Mouse (Mus musculus) gastrocnemius, postnatal 36 days (tissue): ENCODE measurements at regions not wholly inside any gene's neighbourhood (a gene's known extent, or its start where the extent isn't known, plus 50 kb on each side); places are given as distances from the start of the nearest gene placed in this dataset.

Experiments used
- DNase-seq, 2 experiments: peaks; one replicate each; pipeline ENCODE4 v3.0.0; 2022
- intact Hi-C: fragments of 180-260 bp; cut with DNase I; formaldehyde crosslinking; loops from one replicate; pipeline ENCODE4 v1.15.1; 2025

DNA sequence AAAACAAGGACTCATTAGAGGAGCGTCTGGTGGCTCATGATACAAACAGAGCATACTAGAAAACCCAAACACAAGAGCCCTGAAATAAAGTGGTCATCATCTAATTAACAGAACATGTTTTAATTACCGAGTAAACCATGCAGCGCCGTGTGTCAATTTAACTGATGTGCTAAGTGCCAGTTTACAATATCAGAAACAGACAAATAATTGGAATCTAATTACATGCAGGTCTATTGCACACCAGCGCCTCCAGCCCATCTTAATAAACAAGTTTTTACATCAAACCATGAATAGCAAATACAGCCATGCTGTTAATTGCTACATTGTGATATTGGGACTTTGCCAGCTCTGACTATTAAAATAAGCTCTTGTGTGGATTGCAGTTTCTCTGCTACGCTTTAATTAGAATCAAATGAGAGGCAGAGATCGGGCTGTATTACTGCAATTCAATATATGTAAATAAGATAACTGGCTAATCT lies 425.3 kb upstream of the Gm765 start:
- DNase-seq, result no peak
- intact Hi-C loops, result no loop called here

DNA sequence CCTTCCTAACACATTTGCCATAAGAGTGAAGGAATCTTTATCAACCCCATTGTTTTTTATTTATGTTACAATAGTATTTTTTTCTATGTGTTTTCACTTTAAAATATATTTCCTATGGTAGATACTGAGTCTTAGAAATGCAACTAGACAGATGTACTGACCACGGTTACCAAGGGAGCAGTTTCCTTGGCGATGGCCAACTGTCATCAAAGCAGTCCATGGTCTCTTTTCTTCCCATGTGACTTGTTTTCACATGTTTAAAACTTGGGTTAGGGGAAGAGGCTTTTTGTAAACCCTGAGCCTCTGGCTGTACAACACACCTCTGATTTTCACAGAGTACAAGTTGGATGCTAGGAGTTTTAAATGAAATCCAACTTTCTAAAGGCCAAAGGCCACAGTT lies 411.9 kb upstream of the Gm765 start:
- no peak for DNase-seq

DNA sequence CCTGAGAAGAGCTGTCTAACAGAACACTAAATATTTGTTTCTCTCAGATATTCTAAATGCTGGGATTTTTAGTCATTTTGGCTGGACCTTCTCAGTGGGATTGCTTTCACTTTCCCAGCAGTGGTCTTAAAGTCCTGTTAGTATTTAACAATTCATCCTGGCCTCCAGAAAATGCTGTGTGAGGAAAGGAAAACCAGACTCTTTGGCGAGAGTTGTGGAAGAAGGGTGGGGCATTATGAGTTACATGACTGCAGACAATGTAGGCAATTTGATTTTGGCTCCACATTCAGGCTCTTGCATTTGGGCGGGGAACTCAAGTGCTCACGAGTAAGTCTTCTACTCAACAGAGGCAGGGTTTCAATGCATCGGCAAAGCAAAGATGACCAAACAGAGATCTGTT lies 406.1 kb upstream of the Gm765 start:
- intact Hi-C loops, result no loop called here
- no peak for DNase-seq

More for the DNA sequence above, 411.9 kb upstream of the Gm765 start:
- intact Hi-C loops, result no loop called here

DNA sequence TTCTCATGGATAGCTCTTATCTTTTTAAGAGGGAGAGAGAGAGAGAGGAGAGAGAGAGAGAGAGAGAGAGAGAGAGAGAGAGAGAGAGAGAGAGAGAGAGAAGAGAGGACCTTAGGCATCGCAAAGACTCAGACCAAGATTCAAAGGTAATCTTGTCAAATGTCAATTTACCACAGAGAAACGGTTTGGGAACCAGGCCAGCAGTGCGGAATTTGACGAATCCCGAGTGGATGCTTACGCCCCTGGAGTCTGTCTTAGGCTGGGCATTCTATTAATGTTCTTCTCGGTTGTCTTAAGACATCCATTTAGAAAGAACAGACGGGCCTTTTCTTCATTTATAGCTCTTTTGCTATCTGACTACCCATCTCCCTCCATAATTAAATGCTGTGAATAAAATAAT lies 404.4 kb upstream of the Gm765 start:
- DNase-seq, result no peak
- intact Hi-C loops, result no loop called here

DNA sequence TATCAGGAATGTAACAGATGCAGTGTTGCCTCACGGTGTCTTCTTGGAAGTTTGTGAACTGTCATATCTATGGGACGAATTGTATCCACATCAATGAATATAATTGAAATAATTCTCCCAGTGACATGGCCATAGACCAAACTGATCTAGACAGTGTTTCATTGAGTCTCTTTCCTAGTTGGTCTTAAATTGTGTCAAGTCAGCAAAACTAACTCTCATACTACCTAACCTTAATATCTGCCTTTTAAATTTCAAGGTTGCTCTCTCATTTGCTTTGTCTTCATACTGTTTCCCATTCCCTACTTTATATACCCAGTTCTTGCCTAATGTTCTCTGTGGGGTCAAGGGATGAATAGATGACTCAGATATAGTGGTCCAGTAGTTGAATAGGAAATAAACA lies 397.9 kb upstream of the Gm765 start:
- intact Hi-C loops, result no loop called here
- DNase-seq, result no peak

DNA sequence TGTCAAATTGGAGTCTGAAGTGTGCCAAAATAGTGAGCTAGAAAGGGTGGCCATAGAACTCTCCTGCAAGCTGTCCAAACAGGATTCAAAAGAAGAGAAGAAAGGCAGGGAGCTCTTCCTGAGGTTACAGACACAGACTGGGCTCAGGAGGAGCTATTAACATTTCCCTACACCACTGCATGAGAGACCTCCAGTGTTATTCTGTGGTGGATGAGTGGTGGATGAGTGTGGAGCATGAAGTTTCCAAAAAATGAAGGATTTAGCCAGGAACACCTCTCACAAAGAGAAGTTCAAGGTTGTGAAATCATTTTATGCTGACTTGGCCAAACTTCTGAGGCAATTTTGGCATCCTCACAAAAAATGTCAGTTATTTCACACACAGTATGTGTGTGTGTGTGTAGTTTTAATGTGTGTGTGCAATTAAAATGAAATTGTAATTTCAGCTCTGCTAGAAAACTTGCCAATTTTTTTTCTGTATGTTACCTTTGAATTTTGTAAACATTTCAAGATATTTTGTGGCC lies 388.5 kb upstream of the Gm765 start:
- intact Hi-C loops, result no loop called here
- no peak for DNase-seq

DNA sequence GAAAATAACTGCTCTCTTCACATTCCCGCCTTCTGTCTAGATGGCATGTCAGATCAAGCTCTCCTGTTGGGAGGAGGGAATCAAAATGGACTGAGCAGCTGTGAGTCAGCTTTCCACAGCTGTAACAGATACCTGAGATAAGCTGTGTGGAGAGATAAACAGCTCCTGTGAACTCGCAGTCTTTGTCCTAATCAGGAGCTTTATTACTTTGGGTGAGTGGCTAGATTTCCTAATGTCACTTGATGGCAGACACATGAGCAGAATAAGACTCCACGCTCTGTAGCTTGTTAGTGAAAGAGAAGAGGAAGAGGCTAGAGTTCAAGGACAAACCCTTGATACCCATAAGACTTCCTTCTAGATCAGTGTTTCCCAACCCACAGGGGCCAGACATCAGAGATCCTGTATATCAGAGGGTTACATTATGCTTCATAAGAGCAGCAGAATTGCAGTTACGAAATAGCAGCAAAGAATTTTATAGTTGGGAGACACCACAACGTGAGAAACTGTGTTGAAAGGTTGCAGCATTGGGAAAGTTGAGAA lies 384.1 kb upstream of the Gm765 start:
- no peak for DNase-seq
- intact Hi-C loops, result no loop called here

DNA sequence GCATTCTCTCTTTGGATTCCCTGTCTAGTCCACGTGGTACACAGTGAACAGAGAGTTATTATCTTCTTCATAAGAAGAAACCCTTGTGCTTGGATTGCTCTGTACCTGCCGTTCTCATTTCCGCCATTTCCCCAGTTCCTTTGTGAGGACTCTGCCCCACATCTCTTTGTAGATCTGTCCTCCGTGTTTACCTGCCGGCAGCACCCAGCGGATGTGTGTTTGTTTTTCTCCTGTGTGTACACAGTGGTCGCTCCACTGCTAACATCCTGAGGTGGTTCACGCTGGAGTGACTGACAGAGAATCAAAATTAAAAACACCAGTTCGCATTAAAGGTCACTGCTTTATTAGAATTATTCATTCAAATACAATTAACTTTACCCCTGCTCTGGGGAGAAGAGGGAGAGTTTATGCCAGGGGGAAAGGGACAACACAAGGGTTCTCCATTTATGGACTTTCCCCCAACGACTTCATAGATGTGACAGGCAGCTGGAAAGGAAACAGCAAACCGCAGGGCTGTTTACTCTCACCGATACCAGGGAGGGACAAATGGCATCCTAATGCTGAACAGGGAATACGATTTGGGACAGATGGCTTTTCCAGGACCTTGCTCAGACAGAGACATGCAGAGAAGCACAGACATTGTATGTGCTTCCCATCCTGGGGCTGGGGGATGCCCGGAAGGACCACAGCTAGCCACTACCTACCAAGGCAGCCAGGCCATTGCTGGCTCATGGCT lies 362.5 kb upstream of the Gm765 start:
- DNase-seq, result no peak
- intact Hi-C loops, result no loop called here

DNA sequence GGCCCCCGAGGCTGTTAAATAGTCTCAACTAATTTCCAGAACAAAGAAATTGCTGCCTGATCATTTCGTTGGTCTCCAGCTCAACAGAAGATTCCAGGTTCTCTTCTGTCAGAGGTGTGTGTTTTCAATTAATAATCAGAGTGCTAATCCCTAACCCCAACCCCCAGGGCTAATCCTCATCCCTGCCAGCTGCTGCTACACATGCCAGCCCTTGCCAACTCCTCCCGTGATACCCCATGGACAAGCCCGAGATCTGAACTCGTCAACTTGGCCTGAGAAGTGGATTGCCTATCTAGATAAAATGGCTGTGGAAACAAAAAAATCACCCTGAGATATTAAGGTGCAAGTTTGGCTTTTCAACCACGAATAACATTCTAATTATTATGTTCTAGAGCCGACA lies 355.0 kb upstream of the Gm765 start:
- intact Hi-C loops, result no loop called here
- DNase-seq, result no peak

DNA sequence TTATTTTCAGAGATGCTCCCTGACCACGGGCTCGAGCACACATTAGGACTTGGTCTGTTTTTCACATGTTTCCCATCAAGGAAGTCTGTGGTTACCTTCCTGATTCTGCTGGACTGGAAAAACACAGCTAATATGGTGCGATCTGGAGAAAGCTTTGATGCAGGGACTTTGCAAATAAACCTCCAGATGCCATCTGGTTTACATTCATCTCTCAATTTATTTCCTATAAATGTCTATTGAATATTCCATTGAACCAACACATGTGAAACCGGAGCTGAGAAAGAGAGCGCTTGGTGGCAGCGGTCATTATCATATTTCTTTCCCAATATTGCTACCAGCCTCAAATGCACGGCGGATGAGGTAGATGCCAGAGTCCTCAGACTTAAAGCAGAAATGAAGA lies 350.9 kb upstream of the Gm765 start:
- intact Hi-C loops, result no loop called here

DNA sequence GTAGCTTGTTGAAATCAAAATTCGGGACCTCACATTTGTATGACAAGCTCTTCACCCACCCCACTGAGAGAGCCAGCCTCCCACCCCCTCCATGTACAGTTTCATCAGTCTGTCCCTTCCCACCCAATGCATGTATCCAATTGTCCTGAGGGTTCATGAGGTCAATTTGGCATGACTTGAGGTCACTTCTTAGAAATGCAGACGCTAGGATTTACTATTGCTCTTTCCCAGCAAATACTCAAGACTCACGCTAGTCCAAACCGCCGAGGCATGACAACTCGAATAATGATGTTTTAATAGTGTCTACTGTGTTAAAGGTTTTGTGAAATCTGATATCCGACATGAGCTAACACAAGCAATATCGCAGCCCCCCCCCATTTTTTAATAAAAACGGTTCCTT lies 347.6 kb upstream of the Gm765 start:
- no peak for DNase-seq
- intact Hi-C loops, result no loop called here

More for the DNA sequence above, 350.9 kb upstream of the Gm765 start:
- no peak for DNase-seq

DNA sequence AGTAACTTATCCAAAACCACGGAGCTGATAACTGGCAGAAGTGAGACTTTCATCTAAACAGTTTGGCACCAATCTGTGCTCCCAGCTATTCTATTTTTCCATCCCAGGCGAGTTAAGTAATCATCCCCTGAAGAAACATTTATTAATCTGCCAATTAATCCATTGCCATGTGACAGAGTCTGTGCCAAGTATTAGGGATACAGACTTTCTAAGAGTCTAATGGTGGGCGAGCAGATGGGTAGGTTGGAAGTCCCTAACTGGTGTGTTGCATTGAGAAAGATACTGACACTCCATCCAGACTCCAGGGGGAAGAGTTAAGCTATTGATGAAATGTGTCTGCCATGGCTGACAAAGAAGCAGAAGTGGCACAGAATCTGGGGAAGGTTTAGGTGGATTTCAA lies 346.8 kb upstream of the Gm765 start:
- intact Hi-C loops, result no loop called here
- no peak for DNase-seq

DNA sequence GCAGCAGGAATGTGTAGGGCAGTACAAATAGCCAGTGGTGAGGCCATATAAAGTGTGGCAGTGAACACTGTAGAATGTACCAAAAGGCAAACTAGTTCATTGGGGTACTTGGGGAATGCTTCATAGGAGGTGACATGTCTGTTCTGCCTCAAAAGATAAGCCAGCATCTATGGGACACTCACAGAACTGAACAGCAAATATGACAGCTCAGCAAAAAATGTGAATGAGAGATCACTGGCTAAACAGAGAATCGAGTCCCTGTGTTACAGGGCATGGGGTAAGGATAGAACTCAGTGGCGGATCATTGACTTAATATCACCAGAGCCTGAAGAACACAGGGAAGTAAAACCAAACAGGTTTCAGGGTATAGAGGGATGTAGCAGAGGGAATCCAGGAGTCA lies 346.1 kb upstream of the Gm765 start:
- DNase-seq, result no peak

DNA sequence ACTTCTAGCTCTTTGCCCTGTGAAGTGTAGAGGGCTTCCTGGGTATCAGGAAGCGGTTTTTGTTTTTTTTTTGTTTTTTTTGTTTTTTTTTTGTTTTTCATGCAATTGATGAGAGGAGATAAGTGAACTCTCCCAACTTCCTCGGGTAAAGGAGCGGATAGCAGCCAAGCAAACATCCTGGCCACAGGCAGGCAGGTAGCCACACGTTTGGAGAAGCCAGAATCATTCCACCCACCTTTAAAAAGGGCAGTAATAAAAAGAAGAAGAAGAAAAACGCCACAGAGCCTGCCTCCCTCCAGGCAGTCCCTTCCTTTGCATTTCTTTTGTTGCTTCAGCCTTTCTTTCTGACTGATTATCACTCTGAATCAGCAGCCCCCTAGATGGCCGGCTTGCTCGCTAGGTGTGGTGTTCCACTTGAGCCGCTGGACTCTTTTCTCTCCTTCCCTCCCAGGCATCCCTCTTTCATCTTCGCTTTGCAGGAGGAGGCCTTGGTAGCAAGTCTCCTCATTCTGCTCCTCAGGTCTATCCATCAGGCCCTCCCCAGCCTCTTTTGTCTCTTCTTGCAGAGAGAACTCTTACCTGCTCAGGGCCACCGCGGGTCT lies 323.9 kb upstream of the Gm765 start:
- intact Hi-C loops, result no loop called here
- no peak for DNase-seq

More for the DNA sequence above, 346.1 kb upstream of the Gm765 start:
- intact Hi-C loops, result no loop called here

DNA sequence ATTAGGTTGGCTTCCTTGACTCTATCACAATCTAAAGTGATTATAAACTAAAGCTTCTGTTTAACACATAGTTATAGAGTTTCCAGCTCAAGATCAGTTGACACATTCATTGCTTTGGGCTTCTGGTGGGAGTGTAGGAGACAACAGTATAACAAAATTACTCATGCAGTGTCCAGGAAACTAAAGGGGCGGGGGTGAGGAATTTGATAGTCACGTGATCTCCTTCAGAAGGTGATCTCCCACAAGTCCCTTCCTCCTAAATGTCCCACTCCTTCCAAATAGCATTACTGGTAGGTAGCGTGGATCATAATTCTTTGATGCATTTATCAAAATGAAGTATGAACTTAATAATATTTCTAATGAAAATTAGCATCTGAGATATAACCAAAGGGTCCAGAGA lies 309.3 kb upstream of the Gm765 start:
- no peak for DNase-seq
- intact Hi-C loops, result no loop called here

DNA sequence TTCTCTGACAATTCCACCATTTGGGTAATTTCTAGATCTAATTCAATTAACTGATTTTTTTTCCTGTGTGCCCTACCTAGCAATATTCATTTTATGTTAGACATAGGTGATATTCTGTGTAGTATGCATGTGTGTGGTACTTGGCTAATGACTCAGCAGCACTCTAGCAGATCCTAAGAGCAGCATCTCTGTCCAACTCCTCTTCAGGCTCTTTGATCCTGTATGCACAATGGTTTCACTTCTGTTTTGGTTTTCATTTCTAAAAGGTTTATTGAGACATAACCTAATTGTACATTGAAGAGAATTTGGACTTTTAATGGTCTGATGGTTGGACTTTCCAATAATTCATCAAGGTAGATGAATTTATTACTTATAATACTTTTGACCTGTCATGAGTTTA lies 308.8 kb upstream of the Gm765 start:
- intact Hi-C loops, result no loop called here
- DNase-seq, result no peak

DNA sequence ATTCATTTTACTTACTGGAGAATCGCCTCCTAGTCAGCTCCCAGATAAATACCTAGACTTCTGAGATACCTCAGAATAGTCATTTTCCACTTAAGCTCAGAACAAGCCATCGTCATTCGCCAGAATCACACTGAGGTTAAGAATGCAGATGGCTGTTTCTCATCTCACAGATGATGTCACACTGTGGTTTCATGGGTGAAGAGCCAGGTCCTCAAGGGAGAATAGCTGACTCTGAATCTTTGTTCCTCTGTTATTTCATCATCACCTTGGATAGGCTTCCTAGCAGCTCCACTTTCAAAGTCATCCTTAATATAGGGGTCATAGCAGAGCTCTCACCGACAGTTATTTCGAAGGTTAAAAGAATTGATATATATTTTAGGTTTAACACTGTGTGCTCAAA lies 297.8 kb upstream of the Gm765 start:
- DNase-seq, result no peak
- intact Hi-C loops, result no loop called here

DNA sequence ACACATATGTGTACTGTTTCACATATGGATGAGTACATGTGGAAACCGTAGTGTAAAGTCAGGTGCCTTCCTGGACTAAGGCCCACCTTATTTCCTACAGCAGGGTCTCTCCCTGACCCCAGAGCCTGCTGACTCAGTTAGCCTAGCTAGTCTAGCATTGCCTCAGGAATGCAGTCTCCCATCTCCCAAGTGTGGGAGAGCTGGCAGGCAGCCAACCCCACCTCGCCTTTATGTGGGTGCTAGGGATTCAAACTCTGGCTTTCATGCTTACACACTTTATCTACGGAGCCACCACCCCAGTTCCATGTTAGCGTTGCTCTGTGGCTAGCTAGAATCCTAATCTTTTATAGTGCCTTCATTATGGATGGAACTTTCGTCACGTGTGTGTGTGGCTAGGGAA lies 293.3 kb upstream of the Gm765 start:
- intact Hi-C loops, result no loop called here
- no peak for DNase-seq

DNA sequence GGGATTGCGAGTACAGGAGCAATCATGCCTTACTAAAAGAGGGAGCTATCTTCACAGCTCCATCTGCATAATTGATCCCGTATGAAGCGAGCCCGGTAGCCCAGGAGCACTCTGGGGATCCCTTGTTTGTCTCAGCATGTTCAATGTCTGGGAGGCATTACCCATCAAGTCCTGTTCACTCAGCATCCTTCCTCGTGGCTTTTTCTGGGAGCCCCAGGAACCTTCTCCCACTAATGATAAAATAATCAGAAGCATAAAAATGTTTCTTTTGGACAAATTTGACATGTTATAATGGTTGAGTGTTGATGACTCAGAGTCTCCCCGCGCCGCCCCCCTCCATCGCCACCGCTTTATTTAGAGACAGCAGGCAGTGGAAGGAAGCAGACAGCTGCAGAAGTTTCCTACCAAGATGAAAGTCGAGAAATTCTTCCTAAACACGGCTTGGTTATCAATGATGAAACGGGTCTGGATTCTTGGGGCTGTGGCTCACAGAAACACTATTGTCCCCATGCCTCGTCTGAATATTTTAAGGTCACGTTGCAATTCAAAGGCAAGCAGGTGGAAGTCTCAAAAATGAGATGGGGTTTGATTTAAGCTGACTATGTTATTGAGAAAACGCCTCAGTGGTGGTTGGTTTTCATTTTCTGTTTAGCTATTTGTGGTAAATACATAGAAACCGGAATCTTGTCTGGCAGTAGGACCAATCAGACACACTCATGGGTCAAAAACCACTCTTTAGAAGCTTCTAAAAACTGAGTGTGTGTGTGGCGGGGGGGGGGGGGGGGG lies 289.9 kb upstream of the Gm765 start:
- intact Hi-C loops, result no loop called here
- no peak for DNase-seq

DNA sequence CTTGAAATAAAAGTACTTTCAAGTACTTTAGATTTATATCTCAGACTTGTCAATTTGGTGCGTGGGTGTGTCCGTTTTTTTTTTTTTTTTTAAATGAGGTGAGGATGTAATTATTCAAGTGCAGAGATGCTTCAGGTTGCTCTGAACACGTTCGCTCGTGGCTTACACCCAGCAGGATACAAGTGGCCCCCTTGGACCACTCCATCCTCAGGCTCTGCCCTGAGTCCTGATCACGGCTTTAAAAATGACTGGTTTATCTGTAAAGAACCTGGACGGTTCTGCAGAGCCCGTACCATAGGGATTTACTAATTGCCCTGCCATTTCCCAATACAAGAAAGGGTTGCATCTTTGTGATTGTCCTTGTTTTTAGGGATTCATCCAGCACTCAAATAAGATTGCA lies 288.7 kb upstream of the Gm765 start:
- intact Hi-C loops, result no loop called here
- no peak for DNase-seq

DNA sequence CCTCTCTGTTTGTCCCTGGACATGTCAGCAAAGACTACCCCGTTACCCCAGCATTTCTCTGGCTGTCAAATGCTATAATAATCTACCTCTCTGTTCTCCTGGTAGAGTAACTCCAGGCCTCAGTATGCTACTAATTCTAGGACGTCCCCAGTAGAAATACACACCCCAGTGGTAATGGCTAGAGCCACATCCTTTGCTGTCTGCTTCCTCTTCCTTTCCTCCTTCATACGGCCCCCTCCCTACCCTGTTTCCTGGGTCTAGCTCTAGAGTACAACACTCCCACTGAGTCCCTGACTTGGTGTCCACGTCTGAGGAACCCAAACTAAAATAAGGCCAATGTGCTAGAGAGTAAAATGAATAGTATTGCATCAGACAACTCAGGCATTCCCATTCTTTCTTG lies 287.1 kb upstream of the Gm765 start:
- intact Hi-C loops, result no loop called here
- DNase-seq, result no peak
